Mouse (Mus musculus) neural tube, embryonic 13.5 days (tissue): ENCODE data around the gene Lrrfip2. TPM values are rescaled to one million over a fixed set of nuclear protein-coding genes. Genes with fewer than 3 reads are reported as not detected.

ENCODE experiments used
- ATAC-seq: fragments of 200-750 bp; cut with Nextera tagmentation; 2 replicates; pipeline ENCODE4 v1.8.0; 2017; ENCODE audit warnings: low read depth, mild to moderate bottlenecking, moderate TSS enrichment, moderate library complexity
- H3K27ac ChIP-seq: fragments of 300-500 bp; sonication (generic); replicated peaks from 2 replicates; pipeline ENCODE4 v1.5.1; 2015; ENCODE audit warnings: moderate library complexity, mild to moderate bottlenecking, inconsistent platforms
- H3K27me3 ChIP-seq: fragments of 300-500 bp; sonication (generic); 2 replicates; pipeline ENCODE4 v1.6.1; 2015; ENCODE audit warnings: mild to moderate bottlenecking, inconsistent platforms
- H3K36me3 ChIP-seq: fragments of 300-500 bp; sonication (generic); 2 replicates; pipeline ENCODE4 v1.6.1; 2015; ENCODE audit warnings: mild to moderate bottlenecking, inconsistent platforms
- H3K4me1 ChIP-seq: fragments of 300-500 bp; sonication (generic); replicated peaks from 2 replicates; pipeline ENCODE4 v1.6.1; 2015; ENCODE audit warnings: inconsistent platforms
- H3K4me2 ChIP-seq: fragments of 300-500 bp; sonication (generic); 2 replicates; pipeline ENCODE4 v1.6.1; 2015; ENCODE audit warnings: inconsistent platforms, mild to moderate bottlenecking, moderate library complexity
- H3K4me3 ChIP-seq: fragments of 300-500 bp; sonication (generic); 2 replicates; pipeline ENCODE4 v1.5.1; 2015; ENCODE audit warnings: mild to moderate bottlenecking, inconsistent platforms
- H3K9ac ChIP-seq: fragments of 300-500 bp; sonication (generic); 2 replicates; pipeline ENCODE4 v1.6.1; 2015; ENCODE audit warnings: moderate library complexity, mild to moderate bottlenecking, inconsistent platforms
- H3K9me3 ChIP-seq: fragments of 300-500 bp; sonication (generic); 2 replicates; pipeline ENCODE4 v1.6.1; 2016; ENCODE audit warnings: inconsistent platforms
- WGBS: fragments of 180-500 bp; shearing (Covaris S2); methylation state at CpG from one replicate; pipeline ENCODE4 v1.1.7; 2015; 5-methylcytosine and 5-hydroxymethylcytosine counted together
- polyA plus RNA-seq: library from polyadenylated mRNA; unstranded; fragments of >200 nt; fragmentation: Nextera tagmentation; extraction: Ambion mirVana; gene quantifications from 2 replicates; pipeline ENCODE4 v1.2.1, GENCODE M21; 2015

The Lrrfip2 gene
- polyA plus RNA-seq, 1 experiment from 2014 or later = 44.9 TPM

GRCm38 (mm10) chr9:111245546-111245945 lies 128.2 kb downstream of the Lrrfip2 start:
- no peak for ATAC-seq
- peaks cover 62% of the 10 kb centered on the region for H3K36me3 ChIP-seq
- WGBS = 83% methylated on average over 6 of the region's 6 CpGs

GRCm38 (mm10) chr9:111247682-111248246 lies 130.4 kb downstream of the Lrrfip2 start:
- WGBS = 86% methylated on average over 3 of the region's 3 CpGs
- no peak overlapping the region for H3K4me3 ChIP-seq
- H3K36me3 ChIP-seq = peaks cover 72% of the 10 kb centered on the region
- H3K9ac ChIP-seq = no peak overlapping the region
- H3K4me2 ChIP-seq = no peak overlapping the region
- H3K27me3 ChIP-seq = no peaks in the 10 kb centered on the region
- ATAC-seq = no peak
- H3K9me3 ChIP-seq = no peaks in the 10 kb centered on the region
- no peaks in the 10 kb centered on the region for H3K4me1 ChIP-seq
- H3K27ac ChIP-seq = no peak overlapping the region

More at GRCm38 (mm10) chr9:111245546-111245945, 128.2 kb downstream of the Lrrfip2 start:
- H3K4me2 ChIP-seq = no peak overlapping the region
- H3K4me3 ChIP-seq = no peak overlapping the region
- no peaks in the 10 kb centered on the region for H3K9me3 ChIP-seq
- no peak overlapping the region for H3K27ac ChIP-seq
- H3K4me1 ChIP-seq = no peaks in the 10 kb centered on the region
- H3K27me3 ChIP-seq = no peaks in the 10 kb centered on the region
- H3K9ac ChIP-seq = no peak overlapping the region

- WGBS = 72% methylated on average over 7 of the region's 7 CpGs
Observed at GRCm38 (mm10) chr9:111252161-111252869, 134.9 kb downstream of the Lrrfip2 start.

GRCm38 (mm10) chr9:111260360-111260985 lies 143.1 kb downstream of the Lrrfip2 start:
- H3K9me3 ChIP-seq = no peaks in the 10 kb centered on the region
- 30% methylated on average over 1 of the region's 1 CpGs for WGBS

More at GRCm38 (mm10) chr9:111252161-111252869, 134.9 kb downstream of the Lrrfip2 start:
- Histone ChIP-seq H3K9ac (no peak overlapping the region), H3K9me3 (no peaks in the 10 kb centered on the region), H3K4me3 (no peak overlapping the region), H3K27me3 (no peaks in the 10 kb centered on the region), H3K27ac (no peak overlapping the region), H3K4me2 (no peak overlapping the region), H3K4me1 (no peaks in the 10 kb centered on the region), H3K36me3 (peaks cover 76% of the 10 kb centered on the region)
- no peak for ATAC-seq

DNA sequence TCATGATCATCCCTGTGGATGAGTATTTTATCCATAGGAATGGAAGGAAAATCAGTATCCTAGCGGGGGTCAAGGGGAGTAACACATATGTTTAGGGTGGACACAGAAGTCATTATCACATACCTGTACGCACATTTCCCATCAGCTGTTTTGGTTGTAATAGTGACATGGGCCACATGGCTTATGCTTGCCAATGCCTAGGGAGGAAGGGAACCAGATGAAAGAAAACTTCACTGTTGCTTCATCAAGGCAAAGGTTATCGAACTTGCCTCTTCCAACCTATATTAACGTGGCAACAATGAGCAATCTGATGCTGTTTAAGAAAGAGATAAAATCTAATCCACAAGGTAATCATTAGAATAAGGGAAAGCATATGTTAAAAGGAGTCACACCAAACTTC lies 144.0 kb downstream of the Lrrfip2 start:
- 0 out of 2 replicates have a peak, but pooled peaks cover 3% of the 10 kb centered on the region for H3K4me1 ChIP-seq
- H3K4me3 ChIP-seq = no peak overlapping the region
- no peak overlapping the region for H3K4me2 ChIP-seq
- H3K36me3 ChIP-seq = peaks cover 69% of the 10 kb centered on the region
- ATAC-seq = no peak
- no peaks in the 10 kb centered on the region for H3K27me3 ChIP-seq
- no peaks in the 10 kb centered on the region for H3K9me3 ChIP-seq
- 95% methylated on average over 4 of the region's 4 CpGs for WGBS
- no peak overlapping the region for H3K9ac ChIP-seq
- H3K27ac ChIP-seq = no peak overlapping the region

More at GRCm38 (mm10) chr9:111260360-111260985, 143.1 kb downstream of the Lrrfip2 start:
- ATAC-seq = peak; percentile 79
- 0 out of 2 replicates have a peak, but pooled peaks cover 3% of the 10 kb centered on the region for H3K4me1 ChIP-seq
- peaks cover 76% of the 10 kb centered on the region for H3K36me3 ChIP-seq
- H3K9ac ChIP-seq = no peak overlapping the region
- no peak overlapping the region for H3K27ac ChIP-seq
- H3K4me2 ChIP-seq = no peak overlapping the region
- no peak overlapping the region for H3K4me3 ChIP-seq
- no peaks in the 10 kb centered on the region for H3K27me3 ChIP-seq

DNA sequence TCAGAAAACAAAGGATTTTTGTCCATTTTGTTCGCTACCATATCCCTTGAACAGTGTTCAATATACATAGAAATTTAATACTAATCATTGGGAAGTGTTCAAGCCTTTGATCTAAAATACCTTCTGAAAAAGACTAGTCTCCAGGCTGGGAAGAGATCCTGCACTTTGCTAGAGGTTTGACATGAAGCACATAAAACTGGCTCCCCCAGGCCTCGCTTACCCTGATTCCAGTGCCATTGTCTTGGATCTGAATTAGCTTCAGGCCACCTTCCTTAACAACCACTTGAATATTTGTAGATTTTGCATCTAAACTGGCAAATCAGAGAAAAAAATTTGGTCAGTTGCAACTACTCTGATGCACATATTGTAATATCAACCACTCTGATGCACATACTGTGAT lies 150.6 kb downstream of the Lrrfip2 start:
- Histone ChIP-seq H3K4me3 (no peak overlapping the region), H3K9me3 (no peaks in the 10 kb centered on the region), H3K9ac (no peak overlapping the region), H3K4me1 (peaks cover 16% of the 10 kb centered on the region), H3K27ac (no peak overlapping the region), H3K27me3 (no peaks in the 10 kb centered on the region), H3K36me3 (peaks cover 23% of the 10 kb centered on the region), H3K4me2 (no peak overlapping the region)
- ATAC-seq = no peak
- 96% methylated on average over 2 of the region's 2 CpGs for WGBS

DNA sequence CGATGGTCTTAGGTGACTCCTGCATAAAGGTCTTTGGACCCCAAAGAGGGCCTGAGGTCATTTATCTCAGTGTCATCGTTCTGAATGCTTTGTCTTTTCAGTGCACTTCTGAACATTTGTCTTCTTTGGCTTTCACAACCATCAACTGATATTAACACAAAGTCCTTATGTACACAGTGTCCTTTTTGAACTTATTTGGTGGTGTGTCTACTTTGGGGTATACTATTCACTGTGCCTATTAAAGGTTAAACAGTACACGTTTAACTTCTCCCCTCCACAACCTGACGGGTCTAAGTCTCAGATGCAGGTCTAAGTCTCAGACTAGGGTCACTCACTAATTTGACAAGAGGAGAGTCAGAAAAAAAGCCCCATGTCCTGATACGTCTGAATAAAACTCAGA lies 153.2 kb downstream of the Lrrfip2 start:
- Histone ChIP-seq H3K4me3 (peak overlapping the region; percentile 79), H3K27ac (peak overlapping the region; percentile 94), H3K36me3 (peaks cover 18% of the 10 kb centered on the region; the same call in 1 of the 2 replicates), H3K9ac (peak overlapping the region; percentile 79), H3K4me2 (peak overlapping the region; percentile 66), H3K9me3 (no peaks in the 10 kb centered on the region), H3K4me1 (peaks cover 42% of the 10 kb centered on the region), H3K27me3 (no peaks in the 10 kb centered on the region)
- 8% methylated on average over 5 of the region's 5 CpGs for WGBS
- ATAC-seq = no peak

DNA sequence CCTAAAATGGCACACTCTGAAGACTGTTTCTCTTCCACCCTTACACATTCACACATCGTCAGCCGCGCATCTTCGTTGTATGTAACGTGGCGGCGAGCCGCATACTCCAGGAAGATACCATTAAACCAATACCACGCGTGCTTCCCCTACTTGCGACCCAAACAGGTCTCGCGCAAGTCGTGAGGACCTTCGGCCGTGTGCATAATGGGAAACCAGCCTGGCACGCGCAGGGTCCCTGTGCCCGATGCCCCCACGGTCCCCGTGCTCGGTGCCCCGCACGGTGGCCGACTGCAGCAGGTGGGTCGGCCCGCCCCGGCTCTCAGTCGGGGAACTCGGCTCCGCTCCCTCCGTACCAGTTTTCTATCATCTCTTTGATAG lies 153.7 kb downstream of the Lrrfip2 start:
- ATAC-seq = peak; percentile 85
- Histone ChIP-seq H3K27ac (peak overlapping the region; percentile 94), H3K9ac (peak overlapping the region; percentile 79), H3K4me2 (peak overlapping the region; percentile 66), H3K27me3 (no peaks in the 10 kb centered on the region), H3K9me3 (no peaks in the 10 kb centered on the region), H3K36me3 (peaks cover 18% of the 10 kb centered on the region), H3K4me1 (peaks cover 47% of the 10 kb centered on the region), H3K4me3 (peak overlapping the region; percentile 79)
- under 1% methylated on average over 32 of the region's 32 CpGs for WGBS

- ATAC-seq = peak; percentile 100
- H3K4me3 ChIP-seq = peak within 1 kb of the TSS; percentile 79
Observed at GRCm38 (mm10) chr9:111271434-111272160, 154.2 kb downstream of the Lrrfip2 start, which contains the start of the genes Mlh1 and Epm2aip1. Gene Mlh1, minus strand, starts transcription at chr9:111271791. Gene Epm2aip1, plus strand, starts transcription at chr9:111271929.

DNA sequence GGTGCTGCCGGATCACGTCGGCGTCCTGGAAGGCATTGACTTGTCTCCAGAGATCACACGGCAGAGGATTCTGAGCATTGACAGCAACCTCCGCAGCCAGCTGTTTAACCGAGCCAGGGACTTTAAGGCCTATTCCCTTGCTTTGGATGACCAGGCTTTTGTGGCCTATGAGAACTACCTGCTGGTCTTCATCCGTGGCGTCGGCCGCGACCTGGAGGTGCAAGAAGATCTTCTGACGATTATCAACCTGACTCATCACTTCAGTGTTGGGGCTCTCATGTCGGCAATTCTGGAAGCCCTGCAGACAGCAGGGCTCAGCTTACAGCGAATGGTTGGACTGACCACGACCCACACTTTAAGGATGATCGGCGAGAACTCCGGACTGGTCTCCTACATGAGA lies 155.0 kb downstream of the Lrrfip2 start:
- peak overlapping the region; percentile 79 for H3K4me3 ChIP-seq
- 13% methylated on average over 19 of the region's 19 CpGs for WGBS
- H3K9ac ChIP-seq = peak overlapping the region; percentile 91
- H3K9me3 ChIP-seq = no peaks in the 10 kb centered on the region
- H3K27me3 ChIP-seq = no peaks in the 10 kb centered on the region
- H3K4me2 ChIP-seq = peak overlapping the region; percentile 94
- ATAC-seq = no peak
- H3K36me3 ChIP-seq = peaks cover 22% of the 10 kb centered on the region
- peaks cover 60% of the 10 kb centered on the region for H3K4me1 ChIP-seq
- peak overlapping the region; percentile 97 for H3K27ac ChIP-seq

More at GRCm38 (mm10) chr9:111271434-111272160, 154.2 kb downstream of the Lrrfip2 start, which contains the start of the genes Mlh1 and Epm2aip1:
- H3K4me2 ChIP-seq = peak within 1 kb of the TSS; percentile 94
- H3K27me3 ChIP-seq = no peaks in the 10 kb centered on the region
- H3K9me3 ChIP-seq = no peaks in the 10 kb centered on the region
- under 1% methylated on average over 64 of the region's 64 CpGs for WGBS
- peaks cover 21% of the 10 kb centered on the region for H3K36me3 ChIP-seq
- peaks cover 52% of the 10 kb centered on the region for H3K4me1 ChIP-seq
- H3K9ac ChIP-seq = peak within 1 kb of the TSS; percentile 91
- H3K27ac ChIP-seq = peak within 1 kb of the TSS; percentile 97

- Histone ChIP-seq H3K27me3 (no peaks in the 10 kb centered on the region), H3K4me1 (peaks cover 67% of the 10 kb centered on the region), H3K9ac (peak overlapping the region; percentile 91), H3K4me2 (peak overlapping the region; percentile 94), H3K27ac (no peak overlapping the region), H3K4me3 (peak overlapping the region; percentile 79), H3K9me3 (no peaks in the 10 kb centered on the region), H3K36me3 (peaks cover 25% of the 10 kb centered on the region)
- WGBS = 77% methylated on average over 15 of the region's 15 CpGs
- no peak for ATAC-seq
Observed at GRCm38 (mm10) chr9:111272996-111273785, 155.8 kb downstream of the Lrrfip2 start.
